Mouse (Mus musculus): ENCODE results near the gene Frrs1. TPM values are rescaled to one million over a fixed set of nuclear protein-coding genes. Genes with fewer than 3 reads are reported as not detected.

Gene Frrs1
- polyA plus RNA-seq, 1 experiment from 2014 or later: 39.8 TPM

GRCm38 (mm10) chr3:116870372-116870771 lies 11.1 kb downstream of the Frrs1 start:
- WGBS: 54% methylated on average over 3 of the region's 3 CpGs
- H3K27me3 ChIP-seq (ENCODE audit: control insufficient read depth, insufficient read depth, low read length): no peaks in the 10 kb centered on the region
- no peaks in the 10 kb centered on the region for H3K4me1 ChIP-seq (ENCODE audit: control insufficient read depth, insufficient read depth, low read length)
- no peak overlapping the region for H3K4me3 ChIP-seq (ENCODE audit: low read depth, low read length)
- no peaks in the 10 kb centered on the region for H3K36me3 ChIP-seq (ENCODE audit: control insufficient read depth, insufficient read depth, low read length)
- no peak overlapping the region for H3K4me2 ChIP-seq (replicated peaks; ENCODE audit: low read depth, low read length)
- no peak overlapping the region for H3K9ac ChIP-seq (replicated peaks; ENCODE audit: low read depth, low read length)
- H3K27ac ChIP-seq (ENCODE audit: low read length): no peak overlapping the region
- ATAC-seq (ENCODE audit: insufficient number of reproducible peaks, insufficient read depth, low FRiP score, low read depth): no peak
- no peaks in the 10 kb centered on the region for H3K9me3 ChIP-seq (ENCODE audit: control insufficient read depth, low read depth, low read length)

GRCm38 (mm10) chr3:116882221-116882960 lies 23.1 kb downstream of the Frrs1 start:
- Histone ChIP-seq H3K27me3 (ENCODE audit: control insufficient read depth, insufficient read depth, low read length) (no peaks in the 10 kb centered on the region), H3K4me3 (ENCODE audit: low read depth, low read length) (no peak overlapping the region), H3K4me1 (ENCODE audit: control insufficient read depth, insufficient read depth, low read length) (no peaks in the 10 kb centered on the region), H3K36me3 (ENCODE audit: control insufficient read depth, insufficient read depth, low read length) (peaks cover 4% of the 10 kb centered on the region; the same call in 1 of the 2 replicates), H3K27ac (ENCODE audit: low read length) (no peak overlapping the region), H3K4me2 (replicated peaks; ENCODE audit: low read depth, low read length) (no peak overlapping the region), H3K9ac (replicated peaks; ENCODE audit: low read depth, low read length) (no peak overlapping the region), H3K9me3 (ENCODE audit: control insufficient read depth, low read depth, low read length) (no peaks in the 10 kb centered on the region)
- 89% methylated on average over 14 of the region's 14 CpGs for WGBS
- ATAC-seq (ENCODE audit: insufficient number of reproducible peaks, insufficient read depth, low FRiP score, low read depth): no peak

GRCm38 (mm10) chr3:116884941-116885340 lies 25.7 kb downstream of the Frrs1 start:
- no peaks in the 10 kb centered on the region for H3K27me3 ChIP-seq (ENCODE audit: control insufficient read depth, insufficient read depth, low read length)
- WGBS: 90% methylated on average over 8 of the region's 8 CpGs
- H3K4me1 ChIP-seq (ENCODE audit: control insufficient read depth, insufficient read depth, low read length): no peaks in the 10 kb centered on the region
- no peak overlapping the region for H3K4me3 ChIP-seq (ENCODE audit: low read depth, low read length)
- no peak overlapping the region for H3K27ac ChIP-seq (ENCODE audit: low read length)
- no peaks in the 10 kb centered on the region for H3K9me3 ChIP-seq (ENCODE audit: control insufficient read depth, low read depth, low read length)
- peaks cover 4% of the 10 kb centered on the region; the same call in 1 of the 2 replicates for H3K36me3 ChIP-seq (ENCODE audit: control insufficient read depth, insufficient read depth, low read length)
- ATAC-seq (ENCODE audit: insufficient number of reproducible peaks, insufficient read depth, low FRiP score, low read depth): no peak
- H3K4me2 ChIP-seq (replicated peaks; ENCODE audit: low read depth, low read length): no peak overlapping the region
- no peak overlapping the region for H3K9ac ChIP-seq (replicated peaks; ENCODE audit: low read depth, low read length)

- H3K9ac ChIP-seq (replicated peaks; ENCODE audit: low read depth, low read length): no peak overlapping the region
- WGBS: 91% methylated on average over 7 of the region's 7 CpGs
- H3K27ac ChIP-seq (ENCODE audit: low read length): no peak overlapping the region
- H3K4me2 ChIP-seq (replicated peaks; ENCODE audit: low read depth, low read length): no peak overlapping the region
- no peaks in the 10 kb centered on the region for H3K27me3 ChIP-seq (ENCODE audit: control insufficient read depth, insufficient read depth, low read length)
- no peak for ATAC-seq (ENCODE audit: insufficient number of reproducible peaks, insufficient read depth, low FRiP score, low read depth)
- H3K4me1 ChIP-seq (ENCODE audit: control insufficient read depth, insufficient read depth, low read length): no peaks in the 10 kb centered on the region
- H3K4me3 ChIP-seq (ENCODE audit: low read depth, low read length): no peak overlapping the region
- H3K36me3 ChIP-seq (ENCODE audit: control insufficient read depth, insufficient read depth, low read length): no peaks in the 10 kb centered on the region
- no peaks in the 10 kb centered on the region for H3K9me3 ChIP-seq (ENCODE audit: control insufficient read depth, low read depth, low read length)
Observed at GRCm38 (mm10) chr3:116889358-116889757, 30.1 kb downstream of the Frrs1 start.

- Histone ChIP-seq H3K9ac (replicated peaks; ENCODE audit: low read depth, low read length) (no peak overlapping the region), H3K4me1 (ENCODE audit: control insufficient read depth, insufficient read depth, low read length) (no peaks in the 10 kb centered on the region), H3K27me3 (ENCODE audit: control insufficient read depth, insufficient read depth, low read length) (no peaks in the 10 kb centered on the region), H3K9me3 (ENCODE audit: control insufficient read depth, low read depth, low read length) (no peaks in the 10 kb centered on the region), H3K4me3 (ENCODE audit: low read depth, low read length) (no peak overlapping the region), H3K4me2 (replicated peaks; ENCODE audit: low read depth, low read length) (no peak overlapping the region), H3K27ac (ENCODE audit: low read length) (no peak overlapping the region), H3K36me3 (ENCODE audit: control insufficient read depth, insufficient read depth, low read length) (no peaks in the 10 kb centered on the region)
- no peak for ATAC-seq (ENCODE audit: insufficient number of reproducible peaks, insufficient read depth, low FRiP score, low read depth)
- WGBS: 94% methylated on average over 4 of the region's 4 CpGs
Observed at GRCm38 (mm10) chr3:116890576-116890975, 31.3 kb downstream of the Frrs1 start.

DNA sequence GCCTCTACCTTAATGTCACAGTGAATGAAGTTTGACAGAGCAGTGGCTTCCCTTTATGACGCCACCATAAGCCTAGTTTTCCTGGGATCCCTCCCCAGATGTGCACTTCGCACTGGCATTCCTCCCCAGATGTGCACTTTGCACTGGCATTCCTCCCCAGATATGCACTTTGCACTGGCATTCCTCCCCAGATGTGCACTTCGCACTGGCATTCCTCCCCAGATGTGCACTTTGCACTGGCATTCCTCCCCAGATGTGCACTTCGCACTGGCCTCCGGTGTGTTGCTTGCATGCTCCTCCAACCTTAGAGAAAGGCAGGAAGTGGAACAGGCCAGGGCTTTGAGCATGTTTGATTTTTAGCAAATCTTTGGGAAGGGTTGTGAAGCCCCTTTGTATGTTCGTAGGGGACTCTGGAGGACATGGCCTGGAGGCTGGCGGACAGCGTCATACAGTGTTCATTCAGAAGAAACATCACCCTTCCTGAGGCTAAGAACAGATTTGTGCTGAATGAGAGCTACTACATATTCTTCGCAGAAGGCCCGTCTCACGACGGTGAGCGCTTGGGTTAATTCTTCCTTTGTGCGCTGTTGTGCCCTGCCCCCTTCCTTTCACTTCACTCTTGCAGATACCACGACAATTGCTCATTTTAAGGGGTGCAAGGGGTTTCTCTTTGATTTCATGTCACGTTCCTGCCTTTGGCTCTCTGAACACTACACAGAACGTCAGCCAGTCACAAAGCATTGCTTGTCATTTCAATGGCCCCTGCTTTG lies 32.4 kb downstream of the Frrs1 start:
- H3K4me2 ChIP-seq (replicated peaks; ENCODE audit: low read depth, low read length): no peak overlapping the region
- no peaks in the 10 kb centered on the region for H3K36me3 ChIP-seq (ENCODE audit: control insufficient read depth, insufficient read depth, low read length)
- no peaks in the 10 kb centered on the region for H3K27me3 ChIP-seq (ENCODE audit: control insufficient read depth, insufficient read depth, low read length)
- H3K27ac ChIP-seq (ENCODE audit: low read length): no peak overlapping the region
- H3K4me3 ChIP-seq (ENCODE audit: low read depth, low read length): no peak overlapping the region
- H3K9me3 ChIP-seq (ENCODE audit: control insufficient read depth, low read depth, low read length): no peaks in the 10 kb centered on the region
- WGBS: 82% methylated on average over 17 of the region's 17 CpGs
- H3K9ac ChIP-seq (replicated peaks; ENCODE audit: low read depth, low read length): no peak overlapping the region
- H3K4me1 ChIP-seq (ENCODE audit: control insufficient read depth, insufficient read depth, low read length): no peaks in the 10 kb centered on the region
- ATAC-seq (ENCODE audit: insufficient number of reproducible peaks, insufficient read depth, low FRiP score, low read depth): no peak

- WGBS: 89% methylated on average over 6 of the region's 6 CpGs
- Histone ChIP-seq H3K9me3 (ENCODE audit: control insufficient read depth, low read depth, low read length) (no peaks in the 10 kb centered on the region), H3K27ac (ENCODE audit: low read length) (no peak overlapping the region), H3K4me2 (replicated peaks; ENCODE audit: low read depth, low read length) (no peak overlapping the region), H3K4me3 (ENCODE audit: low read depth, low read length) (no peak overlapping the region), H3K4me1 (ENCODE audit: control insufficient read depth, insufficient read depth, low read length) (no peaks in the 10 kb centered on the region), H3K36me3 (ENCODE audit: control insufficient read depth, insufficient read depth, low read length) (no peaks in the 10 kb centered on the region), H3K9ac (replicated peaks; ENCODE audit: low read depth, low read length) (no peak overlapping the region), H3K27me3 (ENCODE audit: control insufficient read depth, insufficient read depth, low read length) (no peaks in the 10 kb centered on the region)
- ATAC-seq (ENCODE audit: insufficient number of reproducible peaks, insufficient read depth, low FRiP score, low read depth): no peak
Observed at GRCm38 (mm10) chr3:116892206-116892563, 32.9 kb downstream of the Frrs1 start.

DNA sequence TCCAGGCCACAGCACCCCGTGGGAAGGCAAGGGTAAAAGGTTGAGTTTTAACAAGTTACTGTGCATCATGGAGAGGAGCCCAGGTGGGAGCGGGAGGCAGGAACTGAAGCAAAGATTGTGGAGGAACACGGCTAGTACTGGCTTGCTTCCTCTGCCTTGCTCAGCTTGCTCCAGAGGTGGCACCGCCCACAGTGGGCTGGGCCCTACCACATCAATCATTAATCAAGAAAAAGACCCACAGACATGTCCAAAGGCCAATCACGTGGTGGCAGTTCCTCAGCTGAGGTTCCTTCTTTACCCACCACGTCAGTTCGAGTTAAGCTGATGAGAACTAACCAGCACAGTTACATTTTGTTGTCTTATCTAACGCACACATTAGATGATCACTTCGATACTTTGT lies 33.6 kb downstream of the Frrs1 start:
- H3K4me1 ChIP-seq (ENCODE audit: control insufficient read depth, insufficient read depth, low read length): no peaks in the 10 kb centered on the region
- no peak overlapping the region for H3K27ac ChIP-seq (ENCODE audit: low read length)
- H3K36me3 ChIP-seq (ENCODE audit: control insufficient read depth, insufficient read depth, low read length): no peaks in the 10 kb centered on the region
- H3K27me3 ChIP-seq (ENCODE audit: control insufficient read depth, insufficient read depth, low read length): no peaks in the 10 kb centered on the region
- H3K4me2 ChIP-seq (replicated peaks; ENCODE audit: low read depth, low read length): no peak overlapping the region
- no peaks in the 10 kb centered on the region for H3K9me3 ChIP-seq (ENCODE audit: control insufficient read depth, low read depth, low read length)
- 73% methylated on average over 9 of the region's 9 CpGs for WGBS
- ATAC-seq (ENCODE audit: insufficient number of reproducible peaks, insufficient read depth, low FRiP score, low read depth): no peak
- no peak overlapping the region for H3K9ac ChIP-seq (replicated peaks; ENCODE audit: low read depth, low read length)
- no peak overlapping the region for H3K4me3 ChIP-seq (ENCODE audit: low read depth, low read length)
